Mouse (Mus musculus) midbrain, embryonic 16.5 days (tissue): ENCODE data around the gene Ttc7b. TPM values are rescaled to one million over a fixed set of nuclear protein-coding genes. Genes with fewer than 3 reads are reported as not detected.

Experiments
- ATAC-seq: fragments of 200-750 bp; cut with Nextera tagmentation; 2 replicates; pipeline ENCODE4 v1.8.0; 2017; ENCODE audit warnings: moderate TSS enrichment
- H3K27ac ChIP-seq: fragments of 300-500 bp; sonication (generic); 2 replicates; pipeline ENCODE4 v1.5.1; 2014; ENCODE audit warnings: mild to moderate bottlenecking, low read length, mixed read lengths
- H3K27me3 ChIP-seq: fragments of 300-500 bp; sonication (generic); 2 replicates; pipeline ENCODE4 v1.6.1; 2014; ENCODE audit warnings: low read depth, low read length, mixed read lengths; ENCODE audit not compliant: control insufficient read depth, insufficient read depth
- H3K36me3 ChIP-seq: fragments of 300-500 bp; sonication (generic); 2 replicates; pipeline ENCODE4 v1.6.1; 2014; ENCODE audit warnings: mild to moderate bottlenecking, low read length, moderate library complexity, mixed read lengths; ENCODE audit not compliant: control insufficient read depth, insufficient read depth
- H3K4me1 ChIP-seq: fragments of 300-500 bp; sonication (generic); 2 replicates; pipeline ENCODE4 v1.6.1; 2014; ENCODE audit warnings: mild to moderate bottlenecking, low read length, mixed read lengths; ENCODE audit not compliant: control insufficient read depth, insufficient read depth
- H3K4me2 ChIP-seq: fragments of 300-500 bp; sonication (generic); 2 replicates; pipeline ENCODE4 v1.6.1; 2014; ENCODE audit warnings: mild to moderate bottlenecking, low read length, mixed read lengths
- H3K4me3 ChIP-seq: fragments of 300-500 bp; sonication (generic); 2 replicates; pipeline ENCODE4 v1.5.1; 2014; ENCODE audit warnings: low read depth, mild to moderate bottlenecking, low read length, moderate library complexity, mixed read lengths
- H3K9ac ChIP-seq: fragments of 300-500 bp; sonication (generic); 2 replicates; pipeline ENCODE4 v1.6.1; 2014; ENCODE audit warnings: low read depth, low read length, mixed read lengths
- H3K9me3 ChIP-seq: fragments of 300-500 bp; sonication (generic); replicated peaks from 2 replicates; pipeline ENCODE4 v1.6.1; 2014; ENCODE audit warnings: mild to moderate bottlenecking, low read length, mixed read lengths; ENCODE audit not compliant: control insufficient read depth, poor library complexity, severe bottlenecking
- WGBS: fragments of 180-500 bp; shearing (Covaris S2); extraction: QIAGEN DNeasy Blood & Tissue Kit; methylation state at CpG from one replicate; pipeline ENCODE4 v1.1.7; 2014; 5-methylcytosine and 5-hydroxymethylcytosine counted together
- polyA plus RNA-seq: library from polyadenylated mRNA; unstranded; fragments of >200 nt; fragmentation: Nextera tagmentation; extraction: Ambion mirVana; gene quantifications from 2 replicates; pipeline ENCODE4 v1.2.1, GENCODE M21; 2015

Gene Ttc7b
- polyA plus RNA-seq, 1 experiment from 2014 or later: 7.2 TPM

GRCm38 (mm10) chr12:100331806-100332205 is 188.8 kb downstream of the Ttc7b start:
- no peak overlapping the region for H3K4me2 ChIP-seq
- WGBS: 97% methylated on average over 6 of the region's 6 CpGs
- no peak overlapping the region for H3K9ac ChIP-seq
- no peaks in the 10 kb centered on the region for H3K27me3 ChIP-seq
- H3K4me3 ChIP-seq: no peak overlapping the region
- H3K27ac ChIP-seq: no peak overlapping the region
- no peak for ATAC-seq
- H3K36me3 ChIP-seq: peaks cover 3% of the 10 kb centered on the region; the same call in 1 of the 2 replicates
- no peaks in the 10 kb centered on the region for H3K4me1 ChIP-seq
- no peaks in the 10 kb centered on the region for H3K9me3 ChIP-seq

DNA sequence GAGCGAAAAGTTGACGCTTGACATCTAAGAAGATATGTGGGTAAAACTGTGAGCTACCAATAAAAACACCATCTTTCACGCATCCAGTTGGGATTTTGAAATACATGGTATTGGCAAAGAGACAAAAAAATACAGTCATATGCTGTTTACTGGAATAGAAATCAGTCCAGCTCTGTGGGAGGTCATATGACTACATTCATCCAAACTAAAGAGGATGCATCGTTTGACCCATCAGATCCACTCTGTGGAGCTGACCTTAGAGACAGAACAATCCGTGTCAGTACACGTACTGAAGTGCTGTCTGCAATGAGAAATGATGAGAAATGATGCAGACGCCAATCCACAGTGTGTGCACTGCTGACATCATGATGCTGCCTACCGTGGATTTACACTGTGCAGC is 190.4 kb downstream of the Ttc7b start:
- no peak for ATAC-seq
- H3K27me3 ChIP-seq: no peaks in the 10 kb centered on the region
- 94% methylated on average over 8 of the region's 8 CpGs for WGBS
- H3K9me3 ChIP-seq: no peaks in the 10 kb centered on the region
- H3K4me3 ChIP-seq: no peak overlapping the region
- no peak overlapping the region for H3K4me2 ChIP-seq
- no peak overlapping the region for H3K27ac ChIP-seq
- H3K9ac ChIP-seq: no peak overlapping the region
- H3K36me3 ChIP-seq: peaks cover 3% of the 10 kb centered on the region; the same call in 1 of the 2 replicates
- no peaks in the 10 kb centered on the region for H3K4me1 ChIP-seq

DNA sequence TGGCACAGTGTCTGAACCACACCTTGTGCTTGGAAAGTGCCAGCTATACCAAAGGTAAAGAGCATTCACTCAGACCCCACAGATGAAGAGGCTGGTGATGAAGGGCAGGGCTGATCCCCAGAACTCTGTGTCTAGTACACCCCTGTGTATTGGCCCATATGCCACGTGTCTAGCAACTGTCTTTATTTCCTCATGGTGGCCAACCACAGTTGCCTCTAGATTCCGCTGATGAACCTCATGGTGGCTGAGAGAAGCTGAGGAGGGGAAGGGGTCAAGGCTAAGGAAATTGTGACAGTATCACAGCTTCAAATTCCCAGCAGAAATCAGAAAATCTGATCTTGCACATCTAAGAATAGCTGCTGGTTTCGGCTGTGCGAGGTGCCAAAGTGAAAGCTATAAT is 191.6 kb downstream of the Ttc7b start:
- H3K9me3 ChIP-seq: no peaks in the 10 kb centered on the region
- no peak overlapping the region for H3K4me2 ChIP-seq
- H3K4me1 ChIP-seq: no peaks in the 10 kb centered on the region
- H3K27ac ChIP-seq: no peak overlapping the region
- no peak overlapping the region for H3K4me3 ChIP-seq
- ATAC-seq: no peak
- no peaks in the 10 kb centered on the region for H3K27me3 ChIP-seq
- peaks cover 6% of the 10 kb centered on the region; the same call in 1 of the 2 replicates for H3K36me3 ChIP-seq
- H3K9ac ChIP-seq: no peak overlapping the region
- 93% methylated on average over 4 of the region's 4 CpGs for WGBS

DNA sequence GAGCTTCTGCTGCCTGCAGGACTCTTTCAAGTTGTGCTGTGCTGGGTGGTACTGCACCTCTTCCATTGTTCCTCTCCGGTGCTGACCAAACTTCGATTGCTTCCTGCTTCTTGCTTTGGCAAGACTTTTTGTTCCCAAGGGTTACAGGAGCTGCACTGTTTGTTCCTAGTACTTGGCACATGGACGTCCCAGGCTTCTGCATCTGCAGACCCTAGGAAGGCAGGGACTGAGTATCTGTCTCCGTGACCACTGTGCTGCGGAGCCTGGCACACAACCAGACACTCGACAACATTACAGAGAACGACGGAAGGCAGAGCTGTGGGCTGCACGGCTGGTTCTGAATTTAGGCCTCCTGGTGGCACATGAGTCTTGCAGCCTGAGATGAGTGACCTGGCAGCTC is 192.1 kb downstream of the Ttc7b start:
- Histone ChIP-seq H3K4me3 (no peak overlapping the region), H3K4me2 (no peak overlapping the region), H3K9ac (no peak overlapping the region), H3K4me1 (no peaks in the 10 kb centered on the region), H3K27me3 (no peaks in the 10 kb centered on the region), H3K27ac (no peak overlapping the region), H3K9me3 (no peaks in the 10 kb centered on the region), H3K36me3 (peaks cover 8% of the 10 kb centered on the region; the same call in 1 of the 2 replicates)
- WGBS: 87% methylated on average over 9 of the region's 9 CpGs
- ATAC-seq: no peak

GRCm38 (mm10) chr12:100326732-100327131 is 193.9 kb downstream of the Ttc7b start:
- no peak for ATAC-seq
- 100% methylated on average over 1 of the region's 2 CpGs for WGBS
- H3K4me3 ChIP-seq: no peak overlapping the region
- H3K4me1 ChIP-seq: peaks cover 6% of the 10 kb centered on the region
- no peaks in the 10 kb centered on the region for H3K27me3 ChIP-seq
- H3K9ac ChIP-seq: no peak overlapping the region
- H3K27ac ChIP-seq: no peak overlapping the region
- H3K9me3 ChIP-seq: no peaks in the 10 kb centered on the region
- H3K4me2 ChIP-seq: no peak overlapping the region
- peaks cover 8% of the 10 kb centered on the region; the same call in 1 of the 2 replicates for H3K36me3 ChIP-seq

DNA sequence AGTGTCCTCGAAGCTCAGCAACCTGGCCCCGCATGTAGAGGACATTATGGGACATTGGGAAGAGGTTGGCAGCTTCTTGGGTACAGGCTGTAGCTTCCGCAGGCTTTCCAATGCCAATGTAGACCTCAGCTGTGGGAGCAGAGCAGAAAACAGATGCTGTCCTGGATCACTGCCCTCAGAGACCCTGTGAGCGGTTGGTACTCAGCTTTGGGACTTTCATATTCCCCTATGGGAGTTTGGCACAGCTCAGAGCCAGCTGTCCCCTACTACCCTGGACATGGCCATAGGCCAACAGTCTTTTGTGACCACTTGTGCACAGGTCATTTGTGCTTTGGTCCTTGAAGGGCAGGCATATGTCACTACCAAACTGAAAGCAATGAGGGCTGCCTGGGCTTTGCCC is 195.0 kb downstream of the Ttc7b start:
- no peak for ATAC-seq
- Histone ChIP-seq H3K4me1 (peaks cover 11% of the 10 kb centered on the region), H3K27ac (no peak overlapping the region), H3K4me2 (no peak overlapping the region), H3K9me3 (no peaks in the 10 kb centered on the region), H3K4me3 (no peak overlapping the region), H3K27me3 (no peaks in the 10 kb centered on the region), H3K36me3 (peaks cover 8% of the 10 kb centered on the region; the same call in 1 of the 2 replicates), H3K9ac (no peak overlapping the region)
- 86% methylated on average over 4 of the region's 4 CpGs for WGBS

- Histone ChIP-seq H3K4me1 (peaks cover 11% of the 10 kb centered on the region), H3K9me3 (no peaks in the 10 kb centered on the region), H3K36me3 (peaks cover 5% of the 10 kb centered on the region; the same call in 1 of the 2 replicates), H3K9ac (no peak overlapping the region), H3K4me2 (no peak overlapping the region), H3K27ac (no peak overlapping the region), H3K27me3 (no peaks in the 10 kb centered on the region), H3K4me3 (no peak overlapping the region)
- 94% methylated on average over 8 of the region's 8 CpGs for WGBS
- ATAC-seq: no peak
Measured at GRCm38 (mm10) chr12:100325212-100325611, 195.4 kb downstream of the Ttc7b start.

DNA sequence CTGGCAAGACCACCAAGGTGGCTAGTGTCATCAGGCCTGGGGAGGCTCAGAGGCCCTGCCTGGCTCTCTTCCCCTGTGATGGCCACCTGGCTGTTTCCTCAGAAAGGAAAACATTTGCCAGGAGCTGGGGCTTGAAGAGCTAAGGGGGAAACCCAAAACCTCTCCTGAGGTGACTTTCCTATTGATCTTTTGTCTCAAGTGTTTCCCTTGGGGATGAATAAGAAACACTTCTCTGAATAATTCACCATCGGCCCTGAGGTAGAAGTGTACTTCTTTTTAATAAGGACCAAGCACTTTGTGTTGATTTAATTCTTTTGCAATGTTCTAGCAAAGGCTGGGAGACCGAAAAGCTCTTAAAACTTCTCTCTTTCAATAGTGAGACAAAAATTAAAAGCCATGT is 197.0 kb downstream of the Ttc7b start:
- Histone ChIP-seq H3K9ac (no peak overlapping the region), H3K36me3 (peaks cover 5% of the 10 kb centered on the region; the same call in 1 of the 2 replicates), H3K9me3 (no peaks in the 10 kb centered on the region), H3K4me1 (peaks cover 11% of the 10 kb centered on the region), H3K4me3 (no peak overlapping the region), H3K27ac (no peak overlapping the region), H3K4me2 (no peak overlapping the region), H3K27me3 (no peaks in the 10 kb centered on the region)
- 60% methylated on average over 2 of the region's 2 CpGs for WGBS
- no peak for ATAC-seq

GRCm38 (mm10) chr12:100322225-100322624 is 198.4 kb downstream of the Ttc7b start:
- WGBS: 88% methylated on average over 2 of the region's 2 CpGs
- Histone ChIP-seq H3K27me3 (no peaks in the 10 kb centered on the region), H3K4me2 (no peak overlapping the region), H3K4me1 (peaks cover 11% of the 10 kb centered on the region), H3K9ac (no peak overlapping the region), H3K27ac (peak overlapping the region; percentile 63), H3K4me3 (no peak overlapping the region), H3K9me3 (no peaks in the 10 kb centered on the region), H3K36me3 (peaks cover 5% of the 10 kb centered on the region; the same call in 1 of the 2 replicates)
- ATAC-seq: no peak
